Mouse (Mus musculus) layer of hippocampus, postnatal 25 days (tissue): ENCODE data around the gene Gm11099. TPM values are rescaled to one million over a fixed set of nuclear protein-coding genes. Genes with fewer than 3 reads are reported as not detected.

Experiments
- DNase-seq, 2 experiments: peaks; one replicate each; pipeline ENCODE4 v3.0.0; 2022; ENCODE audit warnings: mixed read lengths in 2 of 2, low spot score in 1 of 2; ENCODE audit errors: extremely low spot score in 1 of 2
- total RNA-seq, 2 experiments: library from RNA; stranded (reverse); gene quantifications; 2 replicates each; pipeline ENCODE4 v1.2.3; 2021

Gene Gm11099
- not detected for total RNA-seq

DNA sequence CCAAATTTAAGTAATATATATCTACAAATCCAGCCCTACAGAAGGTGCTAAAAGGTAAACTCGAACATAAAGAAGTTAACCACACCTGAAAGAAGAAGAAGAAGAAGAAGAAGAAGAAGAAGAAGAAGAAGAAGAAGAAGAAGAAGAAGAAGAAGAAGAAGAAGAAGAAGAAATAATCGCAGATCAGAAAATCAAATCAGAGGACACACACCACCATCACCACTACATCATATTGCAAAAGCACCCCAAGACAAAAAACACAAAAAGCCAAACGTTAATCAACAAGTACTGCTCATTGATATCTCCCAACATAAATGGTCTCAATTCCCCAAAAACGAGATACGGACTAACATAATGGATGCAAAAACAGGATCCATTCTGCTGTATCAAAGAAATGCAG is at the start of gene Gm11099:
Gene Gm11099, plus strand, starts transcription at position 301 of the 400 bp plus-strand sequence.
- DNase-seq: no peak

DNA sequence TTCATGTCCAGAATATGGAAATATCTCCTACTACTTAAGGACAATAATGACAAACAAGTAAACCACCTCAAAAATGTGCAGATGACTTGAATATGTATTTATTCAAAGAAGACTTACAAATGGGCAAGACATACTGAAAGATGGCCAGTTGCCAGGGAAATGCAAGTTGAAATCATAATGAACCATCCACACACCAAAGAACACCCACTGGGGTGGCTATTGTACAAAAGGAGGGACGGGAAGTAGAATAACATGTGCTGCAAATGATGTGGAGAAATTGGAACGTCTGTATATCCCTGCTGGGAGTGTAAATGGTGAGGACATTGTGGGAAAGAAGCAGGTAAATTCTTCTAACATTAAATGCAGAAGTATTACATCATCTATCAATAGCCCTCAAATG is 46.3 kb upstream of the Gm11099 start:
- DNase-seq: no peak

DNA sequence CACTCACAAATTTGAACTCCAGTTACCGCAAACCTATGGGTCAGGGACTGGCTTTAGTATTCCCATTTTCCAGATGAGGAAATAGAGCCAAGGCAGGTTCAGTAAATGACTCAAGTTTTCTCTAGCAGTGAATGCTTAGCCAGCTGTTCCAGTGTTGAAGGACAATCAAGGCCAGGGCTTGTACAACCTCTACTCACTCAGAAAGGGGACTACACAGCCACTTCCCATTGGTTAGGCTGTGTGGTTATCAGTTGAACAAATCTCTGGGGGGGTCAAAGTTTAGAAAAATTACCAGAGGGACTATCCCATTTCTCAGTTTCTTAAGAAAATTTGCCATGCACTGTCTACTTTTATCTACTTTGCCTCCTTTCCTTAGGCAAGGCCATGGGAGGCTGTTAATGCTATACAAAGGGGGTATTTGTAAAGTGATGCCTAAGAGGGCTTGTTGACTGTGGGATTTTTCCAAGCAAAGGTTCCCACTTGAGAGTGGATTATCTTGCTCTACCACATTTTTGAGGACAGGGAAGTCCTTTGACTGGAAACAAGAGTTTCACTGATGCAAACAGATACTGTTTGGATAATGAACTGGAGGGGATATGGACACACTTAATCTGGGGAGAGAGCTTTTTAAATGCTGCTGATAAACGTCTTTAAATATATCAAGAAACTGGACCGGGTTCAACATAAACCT is 30.2 kb upstream of the Gm11099 start:
- DNase-seq: no peak

DNA sequence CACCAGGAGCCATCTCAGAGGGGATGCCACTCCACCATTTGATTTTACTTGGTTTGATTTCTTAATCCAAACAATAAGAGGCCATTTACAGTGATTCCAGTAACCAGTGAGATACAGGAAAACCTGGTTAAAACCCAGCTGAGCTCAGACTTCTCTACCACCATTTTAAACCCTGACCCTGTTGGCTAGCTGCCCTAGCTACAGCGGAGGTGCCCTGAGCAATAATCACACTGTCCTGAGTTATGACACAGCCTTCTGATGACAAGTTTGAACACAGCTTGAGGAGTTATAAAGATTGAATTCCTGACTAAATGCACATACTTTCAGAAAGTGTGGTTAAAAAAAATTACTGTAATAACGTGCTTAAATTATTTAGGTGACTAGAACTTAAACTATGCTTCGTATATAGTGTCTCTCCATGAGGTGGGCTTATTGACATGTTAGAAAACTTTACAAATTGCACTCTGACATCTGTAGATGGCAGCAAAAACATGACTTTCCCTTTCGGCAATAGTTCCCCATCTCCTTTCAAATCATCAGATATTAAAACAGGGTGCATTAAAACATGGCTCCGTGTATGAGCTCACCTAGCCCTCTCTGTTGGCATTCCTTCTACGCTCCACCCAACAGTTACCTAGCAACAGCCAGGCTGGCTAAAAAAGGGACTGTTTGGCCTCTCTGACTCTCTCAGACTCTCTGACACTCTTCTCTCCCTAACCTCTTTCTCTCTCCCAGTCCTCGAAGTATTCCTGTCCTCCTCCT is 29.1 kb upstream of the Gm11099 start:
- DNase-seq: no peak

DNA sequence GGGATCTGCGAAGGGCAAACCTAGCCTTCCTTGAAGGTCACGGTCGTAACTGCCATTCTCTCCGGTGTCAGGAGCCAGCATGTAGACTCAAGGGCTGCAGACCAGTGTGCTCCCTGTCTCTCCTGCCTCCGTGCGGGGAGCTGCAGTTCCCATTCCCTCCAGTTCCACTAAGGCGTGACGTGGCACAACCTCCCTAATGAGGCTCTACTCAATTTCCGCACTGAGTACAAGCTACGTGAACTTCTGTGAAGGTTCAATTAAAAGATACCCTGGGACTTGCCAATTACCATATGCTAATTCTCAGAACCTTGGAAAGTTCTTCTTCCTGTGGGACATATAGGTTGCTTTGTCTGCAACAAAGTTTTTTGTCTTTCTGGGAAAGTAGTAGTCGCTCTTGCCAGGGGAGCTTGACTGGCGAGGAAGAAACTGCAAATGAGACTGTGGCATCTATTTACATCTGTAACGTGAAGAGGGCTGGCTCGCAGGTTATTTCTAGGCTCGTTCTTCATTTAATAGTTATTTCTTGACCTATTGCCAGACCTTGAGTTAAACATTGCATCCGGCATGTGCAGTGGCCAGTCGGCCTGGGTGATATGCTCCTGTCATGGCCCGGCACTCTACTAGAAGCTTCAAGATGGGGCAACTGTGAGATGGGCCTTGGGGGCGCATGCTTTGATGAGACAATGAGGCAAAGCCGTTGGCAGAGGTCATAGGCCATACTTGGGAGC is 26.8 kb upstream of the Gm11099 start:
- DNase-seq: no peak

DNA sequence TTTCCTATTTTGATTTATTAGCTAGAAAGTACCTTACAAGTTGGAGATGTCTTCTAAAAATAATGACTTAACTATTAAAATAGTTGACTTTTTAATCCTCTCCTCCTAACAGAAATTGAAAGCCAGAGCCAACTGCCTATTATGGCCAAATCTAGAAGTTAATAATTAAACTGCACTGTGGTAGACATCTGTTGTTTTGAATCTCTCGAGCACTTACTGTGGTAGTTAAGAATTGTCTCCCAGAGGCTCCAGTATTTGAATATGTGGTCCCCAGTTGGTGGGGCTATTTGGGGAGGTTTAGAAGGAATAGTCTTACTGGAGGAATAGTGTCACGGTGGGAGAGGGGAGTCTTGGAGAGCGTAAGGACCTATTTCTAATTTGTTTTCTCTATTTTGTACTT is 18.2 kb upstream of the Gm11099 start:
- DNase-seq: no peak

DNA sequence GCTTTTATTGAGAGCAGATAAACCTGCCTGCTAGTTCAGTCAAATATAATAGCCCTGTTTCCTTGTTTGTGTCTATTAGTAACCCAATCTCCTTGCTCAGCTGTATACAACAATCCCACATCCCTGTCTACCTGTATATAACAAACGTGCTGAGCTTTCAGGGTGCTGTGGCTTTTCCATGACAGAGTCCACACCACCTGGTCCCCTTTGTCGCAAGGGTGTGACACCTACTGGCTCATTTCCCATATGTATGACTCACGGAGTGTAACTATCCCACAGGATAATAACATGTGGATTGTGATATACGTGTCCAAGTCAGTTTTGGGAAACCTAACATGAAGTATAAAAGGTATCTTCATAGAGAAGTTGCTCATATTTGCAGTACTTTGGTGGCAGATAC is 16.8 kb upstream of the Gm11099 start:
- DNase-seq: no peak

DNA sequence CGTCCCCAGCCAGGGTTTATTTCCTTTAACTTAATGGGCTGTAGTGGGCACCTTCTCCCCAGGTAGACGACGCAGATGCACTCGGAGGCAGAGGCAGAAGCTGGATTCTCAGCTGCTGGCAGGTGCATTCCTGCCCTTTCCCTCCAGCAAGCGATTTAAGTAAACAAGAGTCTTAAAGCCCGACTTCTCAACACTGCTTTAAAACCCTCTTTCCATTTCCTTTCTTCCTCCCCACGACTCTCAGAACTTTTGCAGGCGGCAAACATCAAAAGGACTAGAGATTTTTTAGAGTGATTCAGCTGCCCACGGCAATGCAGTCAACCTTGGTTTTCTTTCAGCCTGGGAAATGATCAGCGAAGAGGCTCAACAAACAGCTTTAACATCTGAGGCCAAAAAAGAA is 14.7 kb upstream of the Gm11099 start:
- no peak for DNase-seq

DNA sequence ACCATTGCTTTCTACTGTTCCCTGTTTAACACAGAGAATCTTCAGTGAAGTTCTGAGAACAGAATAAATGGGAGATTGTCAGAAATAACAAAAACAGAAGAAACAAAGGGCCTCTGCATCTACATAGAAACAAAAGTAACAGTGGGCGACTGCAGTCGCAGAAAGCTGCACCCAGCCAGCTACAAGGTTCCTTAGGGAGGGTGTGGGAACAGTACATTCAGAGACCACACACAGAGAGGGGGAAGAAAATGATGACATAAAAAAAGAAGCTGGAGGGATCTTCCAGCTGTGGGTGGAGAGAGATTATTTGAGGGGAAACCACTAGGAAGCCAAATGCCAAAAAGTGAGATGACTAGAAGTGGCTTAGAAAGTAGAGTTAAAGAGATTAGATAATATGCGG is 20.6 kb downstream of the Gm11099 start:
- DNase-seq: no peak

DNA sequence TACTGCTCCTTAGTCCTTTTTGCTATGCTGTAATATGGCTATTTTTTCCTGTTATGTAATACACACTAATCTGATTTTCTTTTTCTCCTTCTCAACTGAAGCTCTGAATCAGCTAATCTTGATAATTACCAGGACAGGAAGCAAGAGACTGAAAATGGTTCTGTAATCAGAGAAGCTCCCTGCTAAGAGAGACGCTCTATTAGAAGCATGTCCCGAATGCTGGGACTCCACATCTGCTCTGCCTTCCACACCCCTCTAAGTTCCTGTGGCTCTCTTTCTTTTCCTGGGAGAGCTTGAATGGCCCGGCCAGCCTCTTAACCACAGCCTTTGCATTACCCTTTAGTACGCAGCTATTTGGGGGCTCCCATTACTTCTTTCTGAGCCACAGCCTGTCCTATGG is 45.8 kb downstream of the Gm11099 start:
- DNase-seq: no peak

DNA sequence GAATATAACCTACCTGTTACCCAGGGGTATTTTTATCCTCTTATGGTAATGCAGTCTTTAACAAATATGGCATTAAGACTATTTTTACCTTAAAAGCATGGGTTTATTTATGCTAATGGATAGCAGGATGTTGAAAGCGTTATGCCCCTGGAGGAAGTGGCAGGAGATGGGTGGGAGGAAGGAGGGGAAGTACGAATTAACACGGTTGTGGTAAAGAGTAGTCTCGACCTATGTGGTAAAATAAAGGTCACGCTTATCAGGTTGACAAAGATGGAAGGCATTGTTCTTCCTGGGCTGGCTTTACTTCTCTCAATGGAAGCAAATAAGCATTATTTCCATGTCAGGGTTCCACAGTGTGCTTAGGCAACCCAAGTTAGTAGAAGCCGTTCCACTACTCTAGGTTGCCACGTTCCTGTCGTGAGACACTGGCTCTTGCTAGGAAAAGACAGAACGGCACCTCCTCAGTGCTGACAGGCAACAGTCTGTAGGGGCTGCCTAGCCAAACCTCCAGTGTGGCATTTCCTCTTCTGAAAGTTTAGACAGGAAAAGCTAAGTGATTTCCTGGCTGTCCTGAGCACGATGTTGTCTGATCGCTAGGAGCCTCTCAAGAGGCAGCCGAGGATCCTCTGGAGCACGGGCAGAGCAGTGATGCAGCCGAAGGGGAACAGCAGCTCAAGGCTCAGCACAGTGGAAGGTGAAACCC is 47.7 kb downstream of the Gm11099 start:
- DNase-seq: no peak

DNA sequence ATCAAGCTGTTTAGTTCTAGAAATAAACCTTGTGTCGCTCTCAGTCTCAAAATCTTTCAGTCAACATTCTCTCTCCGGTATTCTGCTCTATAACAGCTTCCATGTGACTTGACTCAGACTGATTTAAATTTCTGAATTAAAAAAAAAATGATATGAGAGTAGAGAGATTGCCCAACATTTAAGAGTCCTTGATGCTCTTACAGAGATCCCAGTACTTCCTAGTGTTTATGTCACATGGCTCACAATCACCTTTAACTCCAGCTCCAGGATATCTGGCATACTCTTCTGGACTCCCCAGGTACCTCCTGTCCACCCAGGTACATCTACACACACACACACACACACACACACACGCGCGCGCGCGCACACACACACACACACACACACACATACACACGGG is 53.1 kb downstream of the Gm11099 start:
- no peak for DNase-seq

DNA sequence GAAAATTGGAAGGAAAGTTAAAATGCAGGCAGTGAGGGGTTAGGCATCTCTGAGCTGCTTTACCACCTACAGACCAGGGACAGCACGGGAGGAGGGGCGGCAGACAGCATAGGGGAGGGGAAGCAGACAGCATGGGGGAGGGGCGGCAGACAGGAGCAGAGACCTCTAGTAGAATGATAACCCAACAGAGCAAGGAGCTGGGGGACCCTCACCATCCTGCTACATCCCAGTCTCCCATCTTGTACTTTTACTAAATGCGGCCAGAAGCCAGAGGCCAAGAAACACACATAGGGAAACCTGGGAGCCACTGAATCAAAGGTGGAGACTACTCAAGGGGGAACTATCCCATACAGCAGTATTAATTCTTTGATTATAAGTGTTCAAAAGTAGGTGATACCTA is 59.1 kb downstream of the Gm11099 start:
- DNase-seq: no peak

DNA sequence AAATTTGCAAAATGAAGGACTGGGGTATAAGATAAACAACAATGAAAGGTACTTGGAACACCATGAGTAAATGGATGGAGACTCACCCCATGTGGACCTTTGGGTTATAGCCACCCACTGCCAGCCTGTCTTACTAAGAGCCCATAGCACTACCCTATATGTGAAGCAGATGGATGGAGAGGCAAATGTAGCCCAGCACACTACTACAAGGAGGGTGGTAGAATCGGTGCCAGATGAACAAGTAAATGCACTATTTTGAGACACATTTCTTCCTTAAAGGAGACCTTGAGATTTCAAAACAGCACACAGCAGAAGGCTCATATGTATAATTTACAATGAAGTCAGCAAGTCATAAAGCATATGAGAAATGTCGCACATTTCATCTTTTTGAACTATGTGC is 66.3 kb downstream of the Gm11099 start:
- no peak for DNase-seq

DNA sequence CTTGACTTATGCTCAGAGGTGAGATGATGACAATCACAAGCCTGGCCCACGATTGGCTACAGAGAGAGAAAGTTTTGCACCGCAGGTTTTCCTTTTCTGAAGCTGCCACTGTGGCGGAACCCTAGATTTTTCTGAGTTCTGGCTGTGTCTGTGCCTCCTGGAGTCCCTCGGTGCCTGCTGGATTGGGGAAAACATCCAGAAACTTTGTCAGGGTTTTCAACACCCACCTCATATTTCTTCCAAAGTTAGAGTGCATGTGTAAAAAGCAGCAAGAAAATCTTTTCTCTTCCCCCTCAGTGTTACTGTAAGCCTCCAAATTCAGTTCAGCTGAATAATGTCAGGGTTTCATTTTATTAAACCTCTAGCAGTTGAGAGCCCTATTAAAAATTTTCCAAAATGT is 82.1 kb downstream of the Gm11099 start:
- DNase-seq: no peak

DNA sequence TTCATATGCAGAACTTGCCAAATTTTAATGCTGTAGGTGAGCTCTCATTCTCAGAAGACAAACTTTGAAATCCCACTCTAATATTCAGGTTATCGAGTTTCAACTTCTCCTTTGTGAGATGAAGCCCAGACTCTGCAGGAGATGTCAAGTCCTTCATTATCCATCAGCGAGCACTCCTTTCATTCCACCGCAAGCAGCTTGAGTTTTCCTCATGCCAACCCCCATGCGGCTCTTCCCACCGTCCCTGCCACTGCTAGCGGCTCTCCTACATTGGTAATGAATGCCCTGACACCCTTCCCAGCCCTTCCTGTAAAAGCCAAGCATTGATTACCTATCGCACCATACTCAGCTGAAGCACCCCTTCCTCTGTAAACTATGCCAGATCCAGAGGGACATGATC is 89.6 kb downstream of the Gm11099 start:
- DNase-seq: no peak

DNA sequence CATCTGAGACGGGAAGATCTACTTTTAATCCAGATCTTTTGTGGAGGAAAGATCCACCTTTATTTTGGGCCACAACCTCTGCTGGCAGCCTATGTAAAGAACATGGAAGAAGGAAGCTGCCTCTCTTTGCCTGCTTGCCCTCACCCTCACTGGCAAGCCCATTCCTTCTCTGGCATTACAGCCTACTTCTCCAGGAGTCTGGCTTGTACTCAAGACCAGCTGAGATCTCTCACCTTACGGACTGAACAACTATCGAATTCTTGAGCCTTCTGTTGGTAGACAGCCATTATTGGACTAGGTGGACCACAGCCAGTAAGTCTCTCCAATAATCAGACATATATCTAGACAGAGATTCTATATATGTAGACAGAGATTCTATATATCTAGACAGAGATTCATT is 92.9 kb downstream of the Gm11099 start:
- DNase-seq: no peak

DNA sequence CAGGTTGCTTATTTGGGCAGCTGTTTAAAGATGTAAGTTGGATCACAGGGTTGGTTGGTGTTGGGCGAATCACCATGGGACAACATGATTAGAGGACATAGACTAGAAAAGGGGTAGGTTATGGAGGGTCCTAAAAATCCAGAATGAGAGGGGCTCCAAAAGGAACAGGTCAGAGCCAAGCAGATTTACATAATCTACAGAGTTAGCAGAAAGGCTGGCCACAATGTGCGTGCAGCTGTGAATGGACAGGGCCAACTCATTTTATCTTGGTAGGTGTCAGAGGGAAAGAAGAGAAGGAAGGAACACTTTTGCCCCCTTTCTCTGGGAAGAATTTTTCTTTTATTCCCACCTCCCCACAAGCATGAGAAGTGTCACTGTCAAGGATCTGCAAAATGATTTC is 97.1 kb downstream of the Gm11099 start:
- no peak for DNase-seq

DNA sequence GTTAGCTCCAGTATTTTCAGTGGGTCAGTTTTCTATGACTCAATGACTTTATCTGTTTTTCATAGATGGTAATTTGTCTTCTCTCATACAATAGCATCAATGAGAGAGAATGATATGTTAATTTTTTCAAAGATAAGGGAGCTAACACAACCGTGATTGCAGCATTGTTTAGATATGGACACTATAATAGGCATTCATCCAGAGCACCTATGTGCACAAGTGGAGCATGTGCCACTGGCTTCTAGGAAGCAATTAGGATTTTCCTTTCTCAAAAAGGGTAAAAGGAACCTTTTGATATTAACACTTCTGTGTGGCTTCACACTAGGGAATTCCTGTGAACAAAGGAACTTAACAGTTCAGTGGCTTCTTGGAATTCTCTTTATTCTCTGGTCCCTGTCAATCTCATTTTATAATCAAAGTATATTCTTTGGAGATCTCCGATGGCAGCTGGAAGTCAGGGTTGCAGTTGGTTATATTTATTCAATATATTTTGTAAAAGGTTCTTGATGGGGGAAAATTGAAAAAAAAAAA is 97.6 kb downstream of the Gm11099 start:
- DNase-seq: no peak
